Mouse (Mus musculus): Measurements from ENCODE around the gene Zfyve1. TPM values are rescaled to one million over a fixed set of nuclear protein-coding genes. Genes with fewer than 3 reads are reported as not detected.

The Zfyve1 gene
- polyA plus RNA-seq, 1 experiment, result 28.1 TPM

GRCm38 (mm10) chr12:83523056-83523455 is 74.0 kb downstream of the Zfyve1 start:
- no peak for DNase-seq (ENCODE audit: low read depth)

- DNase-seq (ENCODE audit: low read depth), result no peak
These were observed 75.9 kb downstream of the Zfyve1 start for GRCm38 (mm10) chr12:83521083-83521482.

GRCm38 (mm10) chr12:83520311-83520890 is 76.6 kb downstream of the Zfyve1 start, which contains the start of gene Dcaf4:
Dcaf4 (plus strand) TSS chr12:83520466.
- DNase-seq (ENCODE audit: low read depth), result no peak

- no peak for DNase-seq (ENCODE audit: low read depth)
These were observed 79.4 kb downstream of the Zfyve1 start for GRCm38 (mm10) chr12:83517580-83517979.

DNA sequence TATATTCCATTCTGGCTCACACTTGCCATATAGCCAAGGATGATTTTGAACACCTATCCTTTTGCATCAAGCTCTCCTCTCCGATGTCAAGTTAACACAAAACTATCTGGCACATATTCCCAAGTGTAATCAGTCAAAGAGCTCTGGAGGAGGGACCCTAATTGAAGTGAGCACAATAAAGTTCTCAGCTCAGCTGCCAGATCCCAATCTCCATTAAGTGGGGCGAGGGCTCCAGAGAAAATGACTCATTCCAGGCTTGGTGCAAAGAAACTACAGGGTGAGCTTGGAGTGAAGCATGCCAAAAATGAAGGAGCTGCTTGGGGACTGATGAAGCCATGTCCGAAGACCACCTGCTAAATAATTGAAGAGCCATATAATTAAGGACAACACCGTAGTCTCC is 82.8 kb downstream of the Zfyve1 start:
- DNase-seq (ENCODE audit: low read depth), result no peak

- no peak for DNase-seq (ENCODE audit: low read depth)
These were observed 83.8 kb downstream of the Zfyve1 start for GRCm38 (mm10) chr12:83513185-83513584.

- DNase-seq (ENCODE audit: low read depth), result no peak
These were observed 84.2 kb downstream of the Zfyve1 start for GRCm38 (mm10) chr12:83512783-83513182.

GRCm38 (mm10) chr12:83510586-83510985 is 86.4 kb downstream of the Zfyve1 start:
- no peak for DNase-seq (ENCODE audit: low read depth)

DNA sequence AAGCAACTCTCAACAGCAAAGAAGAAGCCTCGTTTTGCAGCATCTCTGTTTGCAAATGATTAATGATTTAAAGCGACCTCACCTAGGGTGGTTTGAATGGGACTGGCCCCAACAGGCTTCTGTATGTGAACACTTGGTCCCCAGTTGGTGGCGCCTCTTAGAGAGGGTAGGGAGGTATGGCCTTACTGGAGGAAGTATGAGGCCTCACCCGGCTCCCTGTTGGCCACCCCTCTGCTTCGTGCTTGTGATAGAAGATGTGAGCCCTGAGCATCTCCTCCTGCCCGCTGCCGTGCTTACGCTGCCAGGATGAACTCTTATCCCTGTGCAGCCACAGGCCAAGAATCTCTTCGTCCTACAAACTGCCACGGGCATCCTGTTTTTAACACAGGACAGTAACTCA is 90.5 kb downstream of the Zfyve1 start:
- no peak for DNase-seq (ENCODE audit: low read depth)

- DNase-seq (ENCODE audit: low read depth), result no peak
These were observed 94.8 kb downstream of the Zfyve1 start for GRCm38 (mm10) chr12:83502190-83502589.

GRCm38 (mm10) chr12:83499256-83499655 is 97.8 kb downstream of the Zfyve1 start:
- DNase-seq (ENCODE audit: low read depth), result no peak

GRCm38 (mm10) chr12:83497959-83498358 is 99.1 kb downstream of the Zfyve1 start:
- no peak for DNase-seq (ENCODE audit: low read depth)

GRCm38 (mm10) chr12:83496736-83497135 is 100.3 kb downstream of the Zfyve1 start:
- DNase-seq (ENCODE audit: low read depth), result no peak

Other genes with a start within 250 kb of the Zfyve1 start
- 1.8 and 2.1 TPM in 2 replicates for gene Dpf3, start 109.5 kb downstream of the Zfyve1 start, polyA plus RNA-seq (2012; rRNA removed)
- 33.8 and 44.7 TPM in 2 replicates for gene Dcaf4, start 76.8 kb downstream of the Zfyve1 start, polyA plus RNA-seq (2012; rRNA removed)
- 21.0 and 30.0 TPM in 2 replicates for gene Rbm25, start 34.0 kb upstream of the Zfyve1 start, polyA plus RNA-seq (2012; rRNA removed)
- gene Psen1, start 90.9 kb upstream of the Zfyve1 start, polyA plus RNA-seq (2012; rRNA removed), result 21.9 and 35.0 TPM in 2 replicates
- 14.2 and 15.4 TPM in 2 replicates for gene Papln, start 166.4 kb upstream of the Zfyve1 start, polyA plus RNA-seq (2012; rRNA removed)